Mouse (Mus musculus): ENCODE data around the gene Mecom.

DNA sequence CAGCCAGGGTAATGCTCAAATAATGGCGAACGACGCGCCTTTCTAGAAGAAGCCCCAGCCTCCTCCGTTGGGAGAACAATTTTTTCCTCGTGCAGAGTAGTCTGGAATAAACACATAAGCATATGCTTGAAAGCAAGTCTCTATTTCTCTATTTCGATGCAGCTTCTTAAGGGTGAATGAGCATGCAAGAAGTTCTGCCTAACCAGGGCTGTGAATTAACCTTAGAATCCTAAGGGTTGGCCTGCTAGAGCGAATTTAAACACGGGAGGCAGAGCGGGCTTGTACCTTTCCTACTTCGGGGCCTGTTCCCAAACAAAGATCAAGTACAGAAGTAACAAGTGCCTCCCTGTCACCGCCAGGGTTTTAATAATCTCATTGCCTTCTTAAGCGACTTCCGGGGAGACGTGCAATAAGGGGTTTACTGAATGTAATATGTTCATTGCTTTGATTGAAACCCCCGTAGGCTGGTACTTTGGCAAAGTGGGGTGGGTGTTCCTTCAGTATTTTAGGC is 42.0 kb downstream of the Mecom start:
- TF ChIP-seq EP300 (IDR thresholded peaks at IDR 0.05) (no peak), CTCF (IDR thresholded peaks at IDR 0.05) (peak; percentile 12; the same call in 1 of the 2 replicates)
